Mouse (Mus musculus) thymus, adult 2 months (tissue): ENCODE measurements around the gene Reg3d. TPM values are rescaled to one million over a fixed set of nuclear protein-coding genes. Genes with fewer than 3 reads are reported as not detected.

Experiments
- DNase-seq: peaks from one replicate; pipeline ENCODE4 v3.0.0; 2021
- H3K27ac ChIP-seq: fragments of 200-500 bp; 2 replicates; pipeline ENCODE4 v1.5.1; 2012; ENCODE audit warnings: low read length, control low read depth; ENCODE audit not compliant: control insufficient read depth, insufficient read depth
- H3K27me3 ChIP-seq: fragments of 200-500 bp; 2 replicates; pipeline ENCODE4 v1.6.1; 2012; ENCODE audit warnings: mild to moderate bottlenecking, low read length, moderate library complexity, mixed read lengths; ENCODE audit not compliant: control insufficient read depth, insufficient read depth
- H3K36me3 ChIP-seq: fragments of 200-500 bp; 2 replicates; pipeline ENCODE4 v1.6.1; 2012; ENCODE audit warnings: mild to moderate bottlenecking, low read length, moderate library complexity; ENCODE audit not compliant: control insufficient read depth, insufficient read depth
- H3K4me1 ChIP-seq: fragments of 200-500 bp; replicated peaks from 2 replicates; pipeline ENCODE4 v1.6.1; 2012; ENCODE audit warnings: low read length; ENCODE audit not compliant: control insufficient read depth, insufficient read depth
- H3K4me3 ChIP-seq: fragments of 200-500 bp; 2 replicates; pipeline ENCODE4 v1.5.1; 2012; ENCODE audit warnings: mild to moderate bottlenecking, low read length, control low read depth, moderate library complexity; ENCODE audit not compliant: control insufficient read depth, insufficient read depth
- CTCF ChIP-seq: fragments of 200-500 bp; IDR thresholded peaks from 2 replicates; pipeline ENCODE4 v1.5.1; 2012; ENCODE audit warnings: mild to moderate bottlenecking, control low read depth, low read length, moderate library complexity, borderline replicate concordance; ENCODE audit not compliant: control insufficient read depth, poor library complexity, insufficient read depth; ENCODE audit errors: extremely low read depth
- POLR2A ChIP-seq: fragments of 200-500 bp; IDR thresholded peaks from 2 replicates; pipeline ENCODE4 v1.6.1; 2012; ENCODE audit warnings: mild to moderate bottlenecking, low read length, control low read depth, moderate library complexity; ENCODE audit not compliant: control insufficient read depth, poor library complexity, insufficient read depth; ENCODE audit errors: extremely low read depth
- WGBS: fragments of 180-500 bp; shearing (Covaris S2); methylation state at CpG from one replicate; pipeline ENCODE4 v1.1.7; 2018; 5-methylcytosine and 5-hydroxymethylcytosine counted together
- polyA plus RNA-seq: library from polyadenylated mRNA; depleted of rRNA; stranded (reverse); fragments of >200 nt; gene quantifications from 2 replicates; pipeline ENCODE4 v1.2.3, GENCODE M21; 2012; rRNA removed

Gene Reg3d
- polyA plus RNA-seq, 1 experiment = not detected

- Histone ChIP-seq H3K27me3 (no peaks in the 10 kb centered on the region), H3K36me3 (no peaks in the 10 kb centered on the region), H3K27ac (no peak overlapping the region), H3K4me3 (no peak overlapping the region), H3K4me1 (no peaks in the 10 kb centered on the region)
- WGBS = 53% methylated on average over 2 of the region's 2 CpGs
- TF ChIP-seq CTCF = no peak
- no peak for TF ChIP-seq POLR2A
- DNase-seq = no peak
Observed at GRCm38 (mm10) chr6:78361971-78362563, 16.6 kb downstream of the Reg3d start.

GRCm38 (mm10) chr6:78341689-78342088, 37.0 kb downstream of the Reg3d start:
- no peaks in the 10 kb centered on the region for H3K36me3 ChIP-seq
- no peak overlapping the region for H3K27ac ChIP-seq
- DNase-seq = no peak
- 68% methylated on average over 2 of the region's 2 CpGs for WGBS
- no peaks in the 10 kb centered on the region for H3K4me1 ChIP-seq
- no peak overlapping the region for H3K4me3 ChIP-seq
- TF ChIP-seq CTCF = no peak
- no peak for TF ChIP-seq POLR2A
- H3K27me3 ChIP-seq = no peaks in the 10 kb centered on the region

- no peaks in the 10 kb centered on the region for H3K36me3 ChIP-seq
- no peak for DNase-seq
- TF ChIP-seq CTCF = no peak
- no peak for TF ChIP-seq POLR2A
- H3K27ac ChIP-seq = no peak overlapping the region
- H3K27me3 ChIP-seq = no peaks in the 10 kb centered on the region
- no peaks in the 10 kb centered on the region for H3K4me1 ChIP-seq
- no peak overlapping the region for H3K4me3 ChIP-seq
Observed at GRCm38 (mm10) chr6:78340296-78340695, 38.4 kb downstream of the Reg3d start.

- Histone ChIP-seq H3K4me3 (no peak overlapping the region), H3K27me3 (no peaks in the 10 kb centered on the region), H3K36me3 (no peaks in the 10 kb centered on the region), H3K27ac (no peak overlapping the region), H3K4me1 (no peaks in the 10 kb centered on the region)
- TF ChIP-seq CTCF (no peak), POLR2A (no peak)
- 40% methylated on average over 7 of the region's 7 CpGs for WGBS
- no peak for DNase-seq
Observed at GRCm38 (mm10) chr6:78331919-78332569, 46.6 kb downstream of the Reg3d start.

- Histone ChIP-seq H3K27me3 (no peaks in the 10 kb centered on the region), H3K27ac (no peak overlapping the region), H3K4me1 (no peaks in the 10 kb centered on the region), H3K36me3 (no peaks in the 10 kb centered on the region), H3K4me3 (no peak overlapping the region)
- TF ChIP-seq POLR2A = no peak
- no peak for TF ChIP-seq CTCF
- 83% methylated on average over 2 of the region's 2 CpGs for WGBS
- no peak for DNase-seq
Observed at GRCm38 (mm10) chr6:78329166-78329565, 49.5 kb downstream of the Reg3d start.

- Histone ChIP-seq H3K4me3 (no peak overlapping the region), H3K4me1 (no peaks in the 10 kb centered on the region), H3K27ac (no peak overlapping the region), H3K36me3 (no peaks in the 10 kb centered on the region), H3K27me3 (no peaks in the 10 kb centered on the region)
- DNase-seq = no peak
- TF ChIP-seq CTCF (no peak), POLR2A (no peak)
Observed at GRCm38 (mm10) chr6:78327798-78328197, 50.9 kb downstream of the Reg3d start.

Other genes with a start within 250 kb of the Reg3d start
- gene Reg3b, start 8.2 kb downstream of the Reg3d start, polyA plus RNA-seq = 5.9 and 9.4 TPM in 2 replicates
- gene Reg3a, start 1.8 kb upstream of the Reg3d start, polyA plus RNA-seq = 0.50 and 0.51 TPM in 2 replicates
- gene Reg2, start 16.8 kb upstream of the Reg3d start, polyA plus RNA-seq = 0.65 TPM in 1 of 2 replicates, not detected in the other
- gene Reg1, start 43.8 kb upstream of the Reg3d start, polyA plus RNA-seq = 1.3 and 4.2 TPM in 2 replicates
- 44.0 and 64.5 TPM in 2 replicates for gene Reg3g, start 90.0 kb upstream of the Reg3d start, polyA plus RNA-seq